ENCODE assay signal across 8 mouse cellular contexts in genomic region chr7:27928818-27929695, GRCm38 (mm10). TPM values are rescaled to one million over a fixed set of nuclear protein-coding genes. Genes with fewer than 3 reads are reported as not detected.
A peak's percentile ranks its signal among the peaks of the same experiment; 100 is the strongest.
DNase-seq lines count a peak whose midpoint lies in the region; ATAC-seq lines count a peak whose summit lies in the region.

Zfp974 (minus strand) TSS chr7:27929460.

- ATAC-seq in embryonic facial prominence, embryonic 12.5 days (ENCODE audit: insufficient number of reproducible peaks, insufficient read depth, low FRiP score, low TSS enrichment), result peak; percentile 64; the same call in 1 of the 2 replicates
- ATAC-seq in liver, embryonic 12.5 days, result peak; percentile 57; the same call in 1 of the 2 replicates
- peak; percentile 85 for ATAC-seq in stomach, embryonic 14.5 days (ENCODE audit: insufficient number of reproducible peaks, insufficient read depth, low FRiP score, low read depth)

- H3K4me2 ChIP-seq in embryonic facial prominence, embryonic 12.5 days (replicated peaks), result peak within 1 kb of the TSS; percentile 65
- peak within 1 kb of the TSS; percentile 79 for H3K4me2 ChIP-seq in liver, embryonic 12.5 days
- H3K4me2 ChIP-seq in stomach, embryonic 14.5 days (replicated peaks; ENCODE audit: low read depth, low read length), result peak within 1 kb of the TSS; percentile 68

- H3K36me3 ChIP-seq in embryonic facial prominence, embryonic 12.5 days, result peaks cover 7% of the 10 kb centered on the region; the same call in 1 of the 2 replicates
- peaks cover 5% of the 10 kb centered on the region; the same call in 1 of the 2 replicates for H3K36me3 ChIP-seq in liver, embryonic 12.5 days
- peaks cover 5% of the 10 kb centered on the region for H3K36me3 ChIP-seq in stomach, embryonic 14.5 days (ENCODE audit: control insufficient read depth, insufficient read depth, low read length)

- no peak within 1 kb of the TSS for H3K27ac ChIP-seq in embryonic facial prominence, embryonic 12.5 days
- no peak within 1 kb of the TSS for H3K27ac ChIP-seq in liver, embryonic 12.5 days
- 0 out of 2 replicates have a peak within 1 kb of the TSS, but pooled peaks have one; percentile 12 for H3K27ac ChIP-seq in stomach, embryonic 14.5 days (ENCODE audit: low read length)

- no peaks in the 10 kb centered on the region for H3K27me3 ChIP-seq in embryonic facial prominence, embryonic 12.5 days
- H3K27me3 ChIP-seq in liver, embryonic 12.5 days (replicated peaks), result peaks cover 6% of the 10 kb centered on the region; the same call in 1 of the 2 replicates
- no peaks in the 10 kb centered on the region for H3K27me3 ChIP-seq in stomach, embryonic 14.5 days (ENCODE audit: control insufficient read depth, insufficient read depth, low read length)

- no peaks in the 10 kb centered on the region for H3K9me3 ChIP-seq in embryonic facial prominence, embryonic 12.5 days
- H3K9me3 ChIP-seq in liver, embryonic 12.5 days (replicated peaks), result no peaks in the 10 kb centered on the region
- H3K9me3 ChIP-seq in stomach, embryonic 14.5 days (ENCODE audit: control insufficient read depth, low read depth, low read length), result no peaks in the 10 kb centered on the region

- H3K4me1 ChIP-seq in embryonic facial prominence, embryonic 12.5 days, result peaks cover 6% of the 10 kb centered on the region; the same call in 1 of the 2 replicates
- H3K4me1 ChIP-seq in liver, embryonic 12.5 days, result peaks cover 22% of the 10 kb centered on the region
- H3K4me1 ChIP-seq in stomach, embryonic 14.5 days (ENCODE audit: control insufficient read depth, insufficient read depth, low read length), result peaks cover 9% of the 10 kb centered on the region; the same call in 1 of the 2 replicates

- WGBS in embryonic facial prominence, embryonic 12.5 days, result 4% methylated on average over 40 of the region's 40 CpGs
- 7% methylated on average over 40 of the region's 40 CpGs for WGBS in liver, embryonic 12.5 days (ENCODE audit: insufficient replicate concordance)
- WGBS in stomach, embryonic 14.5 days, result 3% methylated on average over 40 of the region's 40 CpGs

- H3K9ac ChIP-seq in embryonic facial prominence, embryonic 12.5 days, result peak within 1 kb of the TSS; percentile 64
- peak within 1 kb of the TSS; percentile 72 for H3K9ac ChIP-seq in liver, embryonic 12.5 days
- peak within 1 kb of the TSS; percentile 74 for H3K9ac ChIP-seq in stomach, embryonic 14.5 days (replicated peaks; ENCODE audit: low read depth, low read length)

- peak; percentile 78 to 80 for DNase-seq in B cell, adult 2 months
- DNase-seq in adrenal gland, postnatal 25 days, result peak; percentile 69
- peak; percentile 33 to 48 for DNase-seq in heart, adult 9 months (ENCODE audit: low spot score in 2 of 2)
- DNase-seq in kidney, adult 9 months, result peak; percentile 59
- peak; percentile 63 to 71 for DNase-seq in natural killer cell, adult 2 months (ENCODE audit: low spot score in 2 of 2)

- H3K4me3 ChIP-seq in embryonic facial prominence, embryonic 12.5 days, result peak within 1 kb of the TSS; percentile 66
- H3K4me3 ChIP-seq in liver, embryonic 12.5 days, result peak within 1 kb of the TSS; percentile 66
- peak within 1 kb of the TSS; percentile 43 for H3K4me3 ChIP-seq in stomach, embryonic 14.5 days (ENCODE audit: low read depth, low read length)

RNA-seq across cellular contexts. Expression of gene Zfp974, which starts in this region (rescaled TPM):
- total RNA-seq in adrenal gland, postnatal 25 days (2021), result 12.5 and 18.5 TPM in 2 replicates
- polyA plus RNA-seq in embryonic facial prominence, embryonic 12.5 days (2016; fragmentation: Nextera tagmentation; extraction: Ambion mirVana), result 11.4 and 12.3 TPM in 2 replicates
- 1.7 and 2.0 TPM in 2 replicates for polyA plus RNA-seq in liver, embryonic 12.5 days (2016; fragmentation: Nextera tagmentation; extraction: Ambion mirVana)
- 11.1 and 12.9 TPM in 2 replicates for polyA plus RNA-seq in stomach, embryonic 14.5 days (2014; fragmentation: Nextera tagmentation; extraction: Ambion mirVana)
